Mouse (Mus musculus) midbrain, embryonic 11.5 days (tissue): ENCODE results near the gene Rpl36. TPM values are rescaled to one million over a fixed set of nuclear protein-coding genes. Genes with fewer than 3 reads are reported as not detected.

ENCODE experiments used
- ATAC-seq: fragments of 200-750 bp; cut with Nextera tagmentation; 2 replicates; pipeline ENCODE4 v1.8.0; 2017; ENCODE audit warnings: moderate TSS enrichment, moderate library complexity; ENCODE audit not compliant: low FRiP score
- DNase-seq: peaks from one replicate; pipeline ENCODE4 v3.0.0; 2015; ENCODE audit warnings: low spot score; ENCODE audit errors: missing footprints
- H3K27ac ChIP-seq: fragments of 300-500 bp; sonication (generic); 2 replicates; pipeline ENCODE4 v1.5.1; 2014; ENCODE audit warnings: low read depth, low read length
- H3K27me3 ChIP-seq: fragments of 300-500 bp; sonication (generic); 2 replicates; pipeline ENCODE4 v1.6.1; 2014; ENCODE audit warnings: mild to moderate bottlenecking, low read length, moderate library complexity, mixed read lengths; ENCODE audit not compliant: control insufficient read depth, insufficient read depth
- H3K36me3 ChIP-seq: fragments of 300-500 bp; sonication (generic); 2 replicates; pipeline ENCODE4 v1.6.1; 2014; ENCODE audit warnings: mild to moderate bottlenecking, low read length, moderate library complexity, mixed read lengths; ENCODE audit not compliant: control insufficient read depth, insufficient read depth
- H3K4me1 ChIP-seq: fragments of 300-500 bp; sonication (generic); 2 replicates; pipeline ENCODE4 v1.6.1; 2014; ENCODE audit warnings: low read length; ENCODE audit not compliant: control insufficient read depth, insufficient read depth
- H3K4me2 ChIP-seq: fragments of 300-500 bp; sonication (generic); 2 replicates; pipeline ENCODE4 v1.6.1; 2014; ENCODE audit warnings: mild to moderate bottlenecking, moderate library complexity
- H3K4me3 ChIP-seq: fragments of 300-500 bp; sonication (generic); 2 replicates; pipeline ENCODE4 v1.5.1; 2014; ENCODE audit warnings: low read depth, low read length
- H3K9ac ChIP-seq: fragments of 300-500 bp; sonication (generic); 2 replicates; pipeline ENCODE4 v1.6.1; 2014; ENCODE audit warnings: low read length
- H3K9me3 ChIP-seq: fragments of 300-500 bp; sonication (generic); 2 replicates; pipeline ENCODE4 v1.6.1; 2016; ENCODE audit warnings: low read length; ENCODE audit not compliant: control insufficient read depth
- WGBS: fragments of 180-500 bp; shearing (Covaris S2); extraction: QIAGEN DNeasy Blood & Tissue Kit; methylation state at CpG from one replicate; pipeline ENCODE4 v1.1.7; 2014; 5-methylcytosine and 5-hydroxymethylcytosine counted together
- polyA plus RNA-seq: library from polyadenylated mRNA; unstranded; fragments of >200 nt; fragmentation: Nextera tagmentation; extraction: Ambion mirVana; gene quantifications from 2 replicates; pipeline ENCODE4 v1.2.1, GENCODE M21; 2014

Gene Rpl36
- polyA plus RNA-seq, 1 experiment from 2014 or later = 1,332 TPM

DNA sequence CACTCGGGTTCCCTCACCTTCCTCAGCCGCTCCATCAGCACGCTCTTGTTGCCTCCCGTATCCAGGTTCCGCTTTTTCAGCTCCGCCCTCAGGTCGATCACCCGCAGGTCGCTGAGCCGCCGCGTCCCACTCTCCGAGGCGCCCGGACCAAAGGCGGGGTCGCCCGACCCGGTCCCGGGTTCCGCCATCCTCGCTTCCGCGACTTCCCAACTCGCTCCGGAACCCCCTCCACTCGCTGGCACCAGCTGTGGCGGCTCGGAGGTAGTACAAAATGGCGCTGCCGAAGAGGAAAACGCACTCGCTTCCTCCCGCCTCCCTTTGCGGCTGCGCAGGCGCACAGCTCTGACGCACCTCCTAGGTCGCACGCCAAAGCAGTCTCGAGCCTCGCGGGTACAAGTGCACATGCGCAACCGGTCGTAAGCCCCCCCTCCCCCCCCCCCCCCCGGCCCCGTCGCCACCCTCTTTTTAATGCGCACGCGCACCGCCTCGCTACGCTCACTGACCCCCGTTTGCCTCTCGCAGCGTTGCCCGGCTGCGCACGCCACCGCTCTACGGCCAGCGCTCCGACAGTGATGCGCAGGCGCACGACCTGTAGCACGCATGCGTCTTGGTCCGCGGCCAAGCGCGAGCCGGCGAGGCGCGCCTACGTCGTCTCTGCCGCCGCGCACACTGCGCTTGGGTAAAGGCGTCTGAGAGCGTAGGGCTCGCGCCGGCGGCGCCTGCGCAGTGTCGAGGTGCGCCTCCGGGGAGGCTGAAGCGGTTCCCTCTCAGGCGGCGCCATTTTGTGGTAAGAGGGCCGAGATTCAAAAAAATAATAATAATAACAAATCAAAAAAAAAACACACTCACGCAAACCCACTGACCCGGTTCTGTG is 28.7 kb upstream of the Rpl36 start, which contains the start of the genes Safb2 and Safb:
Gene Safb2, minus strand, starts transcription at position 329 of the 874 bp plus-strand sequence.
Gene Safb, plus strand, starts transcription at position 569 of the 874 bp plus-strand sequence.
- Histone ChIP-seq H3K9ac (peak within 1 kb of the TSS; percentile 92), H3K4me3 (peak within 1 kb of the TSS; percentile 81), H3K27me3 (no peaks in the 10 kb centered on the region), H3K4me1 (peaks cover 30% of the 10 kb centered on the region), H3K36me3 (peaks cover 24% of the 10 kb centered on the region), H3K27ac (peak within 1 kb of the TSS; percentile 87), H3K4me2 (peak within 1 kb of the TSS; percentile 91), H3K9me3 (no peaks in the 10 kb centered on the region)
- ATAC-seq (peak; percentile 95), DNase-seq (peak; percentile 100)
- WGBS = under 1% methylated on average over 92 of the region's 101 CpGs

DNA sequence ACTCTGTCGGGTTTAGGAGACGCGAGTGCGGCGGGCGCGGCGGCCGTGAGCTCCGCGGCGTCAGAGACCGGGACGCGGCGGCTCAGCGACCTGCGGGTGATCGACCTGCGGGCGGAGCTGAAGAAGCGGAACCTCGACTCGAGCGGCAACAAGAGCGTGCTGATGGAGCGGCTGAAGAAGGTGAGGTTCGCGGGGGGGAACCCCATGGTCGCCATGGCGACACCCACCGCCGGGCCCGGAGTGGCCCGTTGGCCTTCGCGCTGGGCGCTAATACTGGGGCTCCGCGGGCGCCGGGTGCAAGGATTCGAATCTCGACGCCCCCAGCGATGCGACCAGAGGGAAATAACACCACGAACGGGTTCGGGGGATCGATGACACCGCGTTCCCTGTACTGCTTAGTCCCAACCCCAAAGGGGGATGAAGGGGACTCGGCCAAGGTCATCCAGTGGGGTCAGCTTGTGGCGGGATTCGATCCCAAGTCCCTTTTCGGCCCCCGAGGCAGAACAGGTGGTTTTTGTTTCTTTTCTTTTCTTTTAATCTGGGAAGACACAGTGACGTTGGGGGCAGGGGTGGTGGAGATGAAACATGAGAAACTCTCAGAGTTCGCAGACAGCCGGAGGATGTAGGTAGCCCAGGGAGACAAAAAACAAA is 27.9 kb upstream of the Rpl36 start:
- peaks cover 30% of the 10 kb centered on the region for H3K4me1 ChIP-seq

DNA sequence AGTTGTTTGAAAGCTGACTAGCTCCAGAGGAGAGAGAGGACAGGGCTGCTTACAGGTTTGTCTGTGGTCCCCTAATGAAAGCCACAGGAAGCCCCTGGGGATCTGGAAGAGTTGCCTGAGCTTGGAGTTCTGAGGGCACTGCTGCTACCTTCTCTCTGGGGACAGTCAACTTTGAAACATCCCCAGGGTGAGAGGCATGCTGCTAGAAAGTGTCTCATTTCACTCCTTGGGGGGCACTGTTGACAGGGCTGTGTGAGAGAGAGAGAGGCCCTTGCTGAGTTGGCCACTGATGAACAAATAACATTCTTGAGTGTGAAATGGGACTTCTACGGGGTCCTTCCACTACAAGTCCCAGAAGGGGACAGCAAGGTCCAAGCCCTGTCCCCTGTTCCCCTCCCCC is 25.4 kb upstream of the Rpl36 start:
- Histone ChIP-seq H3K27ac (no peak overlapping the region), H3K36me3 (peaks cover 30% of the 10 kb centered on the region), H3K4me2 (no peak overlapping the region), H3K4me1 (peaks cover 24% of the 10 kb centered on the region), H3K9ac (no peak overlapping the region), H3K27me3 (no peaks in the 10 kb centered on the region), H3K4me3 (no peak overlapping the region), H3K9me3 (no peaks in the 10 kb centered on the region)
- WGBS = 85% methylated on average over 1 of the region's 1 CpGs
- ATAC-seq (no peak), DNase-seq (no peak)

More for the DNA sequence above, 27.9 kb upstream of the Rpl36 start:
- DNase-seq (peak; percentile 96), ATAC-seq (peak; percentile 45)
- H3K36me3 ChIP-seq = peaks cover 31% of the 10 kb centered on the region
- H3K27me3 ChIP-seq = no peaks in the 10 kb centered on the region
- H3K27ac ChIP-seq = peak overlapping the region; percentile 75
- no peaks in the 10 kb centered on the region for H3K9me3 ChIP-seq
- peak overlapping the region; percentile 92 for H3K9ac ChIP-seq
- WGBS = under 1% methylated on average over 60 of the region's 61 CpGs
- peak overlapping the region; percentile 68 for H3K4me2 ChIP-seq
- H3K4me3 ChIP-seq = peak overlapping the region; percentile 81

DNA sequence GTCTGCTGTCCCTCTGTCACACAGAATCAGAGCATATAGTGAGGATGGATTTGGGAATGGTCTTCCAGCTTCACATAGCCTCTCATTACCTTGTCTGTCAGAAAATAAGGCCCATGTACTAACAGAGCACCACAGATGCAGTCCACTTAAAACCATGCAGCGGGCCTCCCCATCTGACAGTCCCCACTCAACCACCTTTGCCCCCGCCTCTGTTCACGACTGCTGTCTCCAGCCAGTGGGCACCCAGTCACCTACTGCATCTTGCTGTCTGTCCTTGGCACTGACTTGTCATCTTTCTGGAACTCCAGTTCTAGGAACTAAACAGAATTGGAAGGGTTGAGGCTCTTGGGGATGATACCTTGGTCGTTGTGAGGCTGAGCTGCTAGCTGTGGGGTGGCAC is 24.3 kb upstream of the Rpl36 start:
- H3K9ac ChIP-seq = no peak overlapping the region
- H3K27me3 ChIP-seq = no peaks in the 10 kb centered on the region
- peaks cover 37% of the 10 kb centered on the region for H3K36me3 ChIP-seq
- H3K4me3 ChIP-seq = no peak overlapping the region
- H3K4me1 ChIP-seq = peaks cover 16% of the 10 kb centered on the region
- DNase-seq = no peak
- H3K27ac ChIP-seq = no peak overlapping the region
- 94% methylated on average over 4 of the region's 4 CpGs for WGBS
- H3K4me2 ChIP-seq = no peak overlapping the region
- no peaks in the 10 kb centered on the region for H3K9me3 ChIP-seq
- ATAC-seq = no peak

DNA sequence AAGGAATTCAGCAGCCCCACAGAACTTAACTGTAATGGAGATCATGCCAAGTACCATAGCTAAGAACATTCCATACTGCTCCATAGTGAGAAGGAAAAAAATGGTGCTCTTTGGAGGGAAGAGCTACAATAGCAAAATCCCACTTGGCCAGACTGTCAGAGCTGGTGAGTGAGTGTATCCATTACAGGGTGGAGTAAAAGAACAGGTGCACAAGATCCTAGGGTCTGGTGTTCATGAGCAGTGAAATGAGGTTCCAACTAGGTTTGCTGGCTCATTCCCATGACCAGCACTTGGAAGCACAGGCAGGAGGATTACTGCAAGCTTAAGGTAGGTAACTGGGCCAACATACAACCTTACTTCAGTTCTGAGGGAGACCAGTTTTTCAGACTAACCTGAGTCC is 20.7 kb upstream of the Rpl36 start:
- Histone ChIP-seq H3K4me3 (no peak overlapping the region), H3K4me1 (peaks cover under 1% of the 10 kb centered on the region; the same call in 1 of the 2 replicates), H3K27me3 (no peaks in the 10 kb centered on the region), H3K9me3 (no peaks in the 10 kb centered on the region), H3K36me3 (peaks cover 60% of the 10 kb centered on the region), H3K27ac (no peak overlapping the region), H3K4me2 (no peak overlapping the region), H3K9ac (no peak overlapping the region)
- no peak for ATAC-seq
- DNase-seq = no peak

DNA sequence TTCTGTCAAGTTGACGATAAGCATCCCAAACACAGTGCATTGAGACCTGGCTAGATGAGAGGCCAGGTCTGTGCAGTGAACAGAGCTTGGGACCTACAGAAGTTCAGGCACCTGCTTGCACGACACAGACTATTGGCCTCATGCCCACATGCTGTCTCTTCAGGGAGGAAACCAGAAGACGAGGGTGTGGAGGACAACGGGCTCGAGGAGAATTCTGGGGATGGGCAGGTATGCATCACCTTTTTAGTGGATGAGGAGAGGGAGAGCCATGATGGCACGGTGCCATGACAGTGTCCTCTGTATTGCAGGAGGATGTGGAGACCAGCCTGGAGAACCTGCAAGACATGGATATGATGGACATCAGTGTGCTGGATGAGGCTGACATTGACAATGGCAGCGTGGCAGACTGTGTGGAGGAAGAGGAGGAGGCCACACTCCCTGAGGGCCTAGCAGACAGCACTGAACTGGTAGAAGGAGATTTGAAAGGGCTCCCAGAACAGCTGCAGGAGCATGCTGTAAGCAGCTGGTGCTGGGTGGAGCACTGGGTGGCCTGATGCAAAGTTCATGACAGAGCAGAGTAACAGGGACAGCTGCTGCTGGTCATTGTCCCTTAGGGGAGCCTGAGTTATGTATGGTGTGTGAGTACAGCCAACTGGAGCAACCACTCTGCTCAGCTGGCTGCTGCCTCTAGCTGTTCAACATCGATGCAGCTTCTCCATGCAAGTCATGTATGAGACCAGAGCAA is 19.5 kb upstream of the Rpl36 start:
- WGBS = 94% methylated on average over 8 of the region's 8 CpGs
- H3K9me3 ChIP-seq = no peaks in the 10 kb centered on the region
- no peak for DNase-seq
- H3K27ac ChIP-seq = no peak overlapping the region
- ATAC-seq = no peak
- H3K9ac ChIP-seq = no peak overlapping the region
- no peaks in the 10 kb centered on the region for H3K27me3 ChIP-seq
- H3K4me2 ChIP-seq = no peak overlapping the region
- no peak overlapping the region for H3K4me3 ChIP-seq
- no peaks in the 10 kb centered on the region for H3K4me1 ChIP-seq
- peaks cover 62% of the 10 kb centered on the region for H3K36me3 ChIP-seq

DNA sequence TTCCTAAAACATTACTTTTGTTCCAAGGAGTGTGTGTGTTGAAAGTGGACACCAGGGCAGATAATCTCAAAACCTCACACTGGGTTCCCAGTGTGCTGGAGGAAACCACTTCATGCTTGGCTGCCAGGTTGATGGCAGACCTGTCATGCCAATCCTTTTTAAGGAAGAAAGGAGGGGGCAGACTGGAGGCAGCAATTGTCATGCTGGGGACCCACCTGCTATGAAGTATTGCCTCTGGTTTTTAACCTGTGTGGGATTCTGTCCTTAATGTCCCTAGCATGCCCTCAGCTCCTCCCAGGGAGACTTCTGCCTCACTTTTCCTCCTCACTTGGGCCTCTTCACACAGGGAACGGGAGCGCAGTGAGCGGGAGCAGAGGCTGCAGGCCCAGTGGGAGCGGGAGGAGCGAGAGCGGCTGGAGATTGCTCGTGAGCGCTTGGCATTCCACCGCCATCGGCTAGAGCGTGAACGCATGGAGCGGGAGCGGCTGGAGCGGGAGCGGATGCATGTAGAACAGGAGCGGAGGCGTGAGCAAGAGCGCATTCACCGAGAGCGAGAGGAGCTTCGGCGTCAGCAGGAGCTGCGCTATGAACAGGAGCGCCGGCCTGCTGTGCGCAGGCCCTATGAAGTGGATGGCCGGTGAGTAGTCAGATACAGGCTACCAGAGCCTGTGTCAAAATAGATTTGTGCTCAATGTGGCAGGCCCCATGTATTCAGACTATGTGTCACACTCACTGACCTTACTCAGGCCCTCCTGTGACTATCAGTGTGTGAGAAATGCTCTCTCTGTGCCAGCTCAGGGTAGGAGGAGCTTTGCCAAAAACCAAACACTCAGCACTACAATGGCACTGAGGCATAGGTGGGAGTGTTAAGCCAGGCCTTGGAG is 9.8 kb upstream of the Rpl36 start:
- peaks cover 68% of the 10 kb centered on the region for H3K36me3 ChIP-seq
- H3K4me3 ChIP-seq = no peak overlapping the region

DNA sequence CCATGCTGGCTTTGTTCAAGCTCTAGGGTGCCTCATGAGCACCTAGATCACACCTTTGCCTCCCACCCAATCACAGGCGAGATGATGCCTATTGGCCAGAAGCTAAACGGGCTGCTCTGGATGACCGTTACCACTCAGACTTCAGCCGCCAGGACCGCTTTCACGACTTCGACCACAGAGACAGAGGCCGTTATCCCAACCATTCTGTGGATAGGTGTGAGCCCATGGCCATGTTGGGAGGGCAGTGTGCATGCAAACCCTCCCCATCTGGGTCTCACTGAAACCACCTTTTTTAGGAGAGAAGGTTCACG is 9.2 kb upstream of the Rpl36 start:
- WGBS = 92% methylated on average over 9 of the region's 9 CpGs
- peaks cover 68% of the 10 kb centered on the region for H3K36me3 ChIP-seq
- no peaks in the 10 kb centered on the region for H3K9me3 ChIP-seq
- no peak for DNase-seq
- H3K27me3 ChIP-seq = no peaks in the 10 kb centered on the region
- no peak for ATAC-seq
- no peak overlapping the region for H3K4me2 ChIP-seq
- H3K4me1 ChIP-seq = peaks cover 7% of the 10 kb centered on the region
- H3K27ac ChIP-seq = no peak overlapping the region
- no peak overlapping the region for H3K9ac ChIP-seq
- no peak overlapping the region for H3K4me3 ChIP-seq

More for the DNA sequence above, 9.8 kb upstream of the Rpl36 start:
- H3K27me3 ChIP-seq = no peaks in the 10 kb centered on the region
- no peak overlapping the region for H3K9ac ChIP-seq
- 96% methylated on average over 28 of the region's 28 CpGs for WGBS
- no peaks in the 10 kb centered on the region for H3K9me3 ChIP-seq
- ATAC-seq (no peak), DNase-seq (no peak)
- H3K4me1 ChIP-seq = peaks cover under 1% of the 10 kb centered on the region
- no peak overlapping the region for H3K4me2 ChIP-seq
- no peak overlapping the region for H3K27ac ChIP-seq
